Mouse (Mus musculus): Measurements from ENCODE around the gene Crybg2. TPM values are rescaled to one million over a fixed set of nuclear protein-coding genes. Genes with fewer than 3 reads are reported as not detected.

Crybg2 gene
- polyA plus RNA-seq, 1 experiment from 2014 or later: 6.5 TPM

GRCm38 (mm10) chr4:134107730-134108129 lies 47.1 kb downstream of the Crybg2 start:
- Histone ChIP-seq H3K9ac (ENCODE audit: low read depth, low read length) (no peak overlapping the region), H3K4me1 (ENCODE audit: control insufficient read depth, insufficient read depth, low read length) (no peaks in the 10 kb centered on the region), H3K4me2 (ENCODE audit: low read depth, low read length) (no peak overlapping the region), H3K9me3 (ENCODE audit: control insufficient read depth, low read length) (no peaks in the 10 kb centered on the region), H3K4me3 (ENCODE audit: low read depth, low read length) (no peak overlapping the region), H3K27ac (replicated peaks; ENCODE audit: low read depth, low read length) (no peak overlapping the region), H3K36me3 (ENCODE audit: control insufficient read depth, insufficient read depth, low read length) (no peaks in the 10 kb centered on the region), H3K27me3 (replicated peaks; ENCODE audit: control insufficient read depth, insufficient read depth, low read length) (no peaks in the 10 kb centered on the region)
- 86% methylated on average over 7 of the region's 7 CpGs for WGBS
- ATAC-seq (ENCODE audit: low read depth) (no peak), DNase-seq (ENCODE audit: low spot score) (no peak)

DNA sequence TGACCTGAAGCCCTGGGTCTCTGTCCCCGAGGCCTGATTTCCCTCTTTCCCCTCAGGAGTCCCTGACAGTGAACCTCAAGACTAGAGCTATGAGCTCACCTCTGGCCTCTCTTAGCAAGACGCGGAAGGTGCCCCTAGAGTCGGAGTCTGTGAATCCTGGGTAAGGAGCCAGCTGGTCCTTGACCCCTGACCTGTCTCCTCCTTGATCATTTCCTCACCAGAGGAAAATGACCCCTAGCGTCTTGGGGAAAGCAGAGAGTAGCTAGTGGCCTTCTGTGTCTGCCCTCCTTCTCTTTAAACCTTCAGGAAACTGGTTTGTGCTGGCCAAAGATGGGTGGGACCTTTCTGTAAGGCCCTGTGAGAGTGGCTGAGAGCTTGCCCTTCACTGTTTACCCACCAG lies 47.6 kb downstream of the Crybg2 start:
- 20% methylated on average over 5 of the region's 5 CpGs for WGBS
- Histone ChIP-seq H3K27ac (replicated peaks; ENCODE audit: low read depth, low read length) (no peak overlapping the region), H3K4me3 (ENCODE audit: low read depth, low read length) (no peak overlapping the region), H3K4me2 (ENCODE audit: low read depth, low read length) (no peak overlapping the region), H3K9ac (ENCODE audit: low read depth, low read length) (no peak overlapping the region), H3K27me3 (replicated peaks; ENCODE audit: control insufficient read depth, insufficient read depth, low read length) (no peaks in the 10 kb centered on the region), H3K4me1 (ENCODE audit: control insufficient read depth, insufficient read depth, low read length) (no peaks in the 10 kb centered on the region), H3K36me3 (ENCODE audit: control insufficient read depth, insufficient read depth, low read length) (no peaks in the 10 kb centered on the region), H3K9me3 (ENCODE audit: control insufficient read depth, low read length) (no peaks in the 10 kb centered on the region)
- no peak for ATAC-seq (ENCODE audit: low read depth)
- DNase-seq (ENCODE audit: low spot score): no peak

DNA sequence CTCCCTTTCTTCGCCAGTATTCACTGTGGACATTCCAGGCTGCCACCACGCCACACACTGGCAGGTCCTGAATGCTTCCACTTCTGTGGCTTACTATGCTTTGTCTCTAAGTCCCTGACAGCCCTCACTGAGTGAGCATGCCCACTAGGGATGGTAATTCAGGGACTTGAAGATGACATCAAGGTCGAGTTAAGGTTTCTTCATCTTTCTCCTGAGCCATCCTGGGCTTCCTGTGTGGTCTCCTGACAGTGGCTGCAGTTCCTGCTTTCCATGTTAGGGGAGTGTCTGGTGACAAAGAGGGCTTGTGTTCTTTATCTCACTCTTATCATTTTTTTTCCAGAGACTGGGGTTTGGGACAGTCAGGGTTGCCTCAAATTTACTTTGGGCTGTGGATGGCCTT lies 50.0 kb downstream of the Crybg2 start:
- ATAC-seq (ENCODE audit: low read depth) (no peak), DNase-seq (ENCODE audit: low spot score) (no peak)
- Histone ChIP-seq H3K4me1 (ENCODE audit: control insufficient read depth, insufficient read depth, low read length) (no peaks in the 10 kb centered on the region), H3K27ac (replicated peaks; ENCODE audit: low read depth, low read length) (no peak overlapping the region), H3K36me3 (ENCODE audit: control insufficient read depth, insufficient read depth, low read length) (no peaks in the 10 kb centered on the region), H3K4me2 (ENCODE audit: low read depth, low read length) (no peak overlapping the region), H3K9ac (ENCODE audit: low read depth, low read length) (no peak overlapping the region), H3K4me3 (ENCODE audit: low read depth, low read length) (no peak overlapping the region), H3K9me3 (ENCODE audit: control insufficient read depth, low read length) (no peaks in the 10 kb centered on the region), H3K27me3 (replicated peaks; ENCODE audit: control insufficient read depth, insufficient read depth, low read length) (no peaks in the 10 kb centered on the region)
- 39% methylated on average over 3 of the region's 3 CpGs for WGBS

GRCm38 (mm10) chr4:134112403-134112802 lies 51.8 kb downstream of the Crybg2 start:
- WGBS: 78% methylated on average over 6 of the region's 6 CpGs
- Histone ChIP-seq H3K4me1 (ENCODE audit: control insufficient read depth, insufficient read depth, low read length) (no peaks in the 10 kb centered on the region), H3K4me2 (ENCODE audit: low read depth, low read length) (no peak overlapping the region), H3K27ac (replicated peaks; ENCODE audit: low read depth, low read length) (no peak overlapping the region), H3K9me3 (ENCODE audit: control insufficient read depth, low read length) (no peaks in the 10 kb centered on the region), H3K9ac (ENCODE audit: low read depth, low read length) (no peak overlapping the region), H3K4me3 (ENCODE audit: low read depth, low read length) (no peak overlapping the region), H3K27me3 (replicated peaks; ENCODE audit: control insufficient read depth, insufficient read depth, low read length) (no peaks in the 10 kb centered on the region), H3K36me3 (ENCODE audit: control insufficient read depth, insufficient read depth, low read length) (no peaks in the 10 kb centered on the region)
- no peak for DNase-seq (ENCODE audit: low spot score)
- no peak for ATAC-seq (ENCODE audit: low read depth)

- Histone ChIP-seq H3K9ac (ENCODE audit: low read depth, low read length) (no peak overlapping the region), H3K4me1 (ENCODE audit: control insufficient read depth, insufficient read depth, low read length) (no peaks in the 10 kb centered on the region), H3K4me2 (ENCODE audit: low read depth, low read length) (no peak overlapping the region), H3K4me3 (ENCODE audit: low read depth, low read length) (no peak overlapping the region), H3K27me3 (replicated peaks; ENCODE audit: control insufficient read depth, insufficient read depth, low read length) (no peaks in the 10 kb centered on the region), H3K27ac (replicated peaks; ENCODE audit: low read depth, low read length) (no peak overlapping the region), H3K9me3 (ENCODE audit: control insufficient read depth, low read length) (no peaks in the 10 kb centered on the region), H3K36me3 (ENCODE audit: control insufficient read depth, insufficient read depth, low read length) (no peaks in the 10 kb centered on the region)
- ATAC-seq (ENCODE audit: low read depth) (no peak), DNase-seq (ENCODE audit: low spot score) (peak; percentile 20)
- 48% methylated on average over 10 of the region's 10 CpGs for WGBS
Observed at GRCm38 (mm10) chr4:134113356-134113994, 52.9 kb downstream of the Crybg2 start.

DNA sequence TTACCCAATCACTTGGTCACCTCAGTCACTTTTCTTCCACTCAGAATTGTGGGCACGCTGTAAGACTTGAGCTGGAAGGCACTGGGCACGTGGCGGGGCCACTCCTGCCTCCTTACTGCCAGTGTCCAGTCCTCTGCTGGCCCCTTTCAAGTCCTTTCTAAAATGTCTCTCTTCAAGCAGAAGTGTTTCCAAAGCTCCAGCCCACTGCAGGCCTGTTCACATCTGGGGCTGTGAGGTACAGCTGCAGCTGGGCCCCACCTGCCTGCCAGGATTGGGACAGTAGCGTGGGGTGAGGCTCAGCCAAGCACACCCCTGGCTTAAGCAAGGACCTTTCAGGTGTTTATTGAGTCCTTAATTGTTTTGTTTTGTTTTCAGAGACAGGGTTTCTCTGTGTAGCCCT lies 53.4 kb downstream of the Crybg2 start:
- H3K27me3 ChIP-seq (replicated peaks; ENCODE audit: control insufficient read depth, insufficient read depth, low read length): no peaks in the 10 kb centered on the region
- H3K27ac ChIP-seq (replicated peaks; ENCODE audit: low read depth, low read length): no peak overlapping the region
- no peaks in the 10 kb centered on the region for H3K4me1 ChIP-seq (ENCODE audit: control insufficient read depth, insufficient read depth, low read length)
- 91% methylated on average over 4 of the region's 4 CpGs for WGBS
- H3K4me2 ChIP-seq (ENCODE audit: low read depth, low read length): no peak overlapping the region
- ATAC-seq (ENCODE audit: low read depth): no peak
- no peak overlapping the region for H3K9ac ChIP-seq (ENCODE audit: low read depth, low read length)
- no peaks in the 10 kb centered on the region for H3K36me3 ChIP-seq (ENCODE audit: control insufficient read depth, insufficient read depth, low read length)
- no peaks in the 10 kb centered on the region for H3K9me3 ChIP-seq (ENCODE audit: control insufficient read depth, low read length)
- H3K4me3 ChIP-seq (ENCODE audit: low read depth, low read length): no peak overlapping the region
- DNase-seq (ENCODE audit: low spot score): no peak

DNA sequence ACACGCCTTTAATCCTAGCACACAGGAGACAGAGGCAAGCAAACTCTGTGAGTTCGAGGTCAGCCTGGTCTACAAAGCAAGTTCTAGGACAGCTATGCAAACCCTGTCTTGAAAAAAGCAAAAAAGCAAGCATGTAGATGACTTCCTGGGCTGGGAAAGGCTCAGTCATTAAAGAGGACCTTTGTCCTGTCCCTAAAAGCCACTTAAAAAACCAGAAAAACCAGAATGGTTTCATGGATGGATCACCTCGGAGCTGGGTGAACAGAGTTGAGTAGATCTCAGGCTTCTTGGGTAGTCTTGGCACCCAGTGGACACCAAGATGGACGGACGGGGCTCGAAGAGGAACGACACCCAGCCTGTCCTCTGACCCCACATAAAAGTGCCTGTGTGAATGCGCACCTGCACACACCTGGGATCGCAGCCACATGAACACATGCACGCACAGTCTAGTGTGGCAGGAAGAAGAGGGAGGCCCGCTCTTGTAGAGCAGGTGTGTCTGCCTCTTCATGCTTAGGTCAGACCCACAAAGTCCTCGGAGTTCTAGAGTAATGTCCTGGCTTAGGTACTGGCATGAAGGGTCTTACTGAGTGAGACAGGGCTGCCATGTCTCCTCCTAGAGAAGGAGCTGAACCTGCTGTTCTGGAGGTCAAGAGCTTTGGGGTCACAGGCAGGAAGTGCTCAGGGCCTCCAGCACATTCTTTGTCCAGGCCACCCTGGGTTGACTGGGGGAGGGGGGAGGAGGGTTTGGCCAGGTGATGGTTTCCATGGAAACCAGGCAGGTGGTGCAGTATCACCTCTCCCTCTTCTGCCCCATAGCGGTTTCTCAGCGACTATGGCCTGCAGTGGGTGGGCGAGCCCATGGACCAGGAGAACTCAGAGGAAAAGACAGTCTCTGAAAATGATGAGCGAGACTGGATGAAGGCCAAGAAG lies 54.9 kb downstream of the Crybg2 start:
- Histone ChIP-seq H3K4me2 (ENCODE audit: low read depth, low read length) (no peak overlapping the region), H3K36me3 (ENCODE audit: control insufficient read depth, insufficient read depth, low read length) (no peaks in the 10 kb centered on the region), H3K4me1 (ENCODE audit: control insufficient read depth, insufficient read depth, low read length) (no peaks in the 10 kb centered on the region), H3K4me3 (ENCODE audit: low read depth, low read length) (no peak overlapping the region), H3K27me3 (replicated peaks; ENCODE audit: control insufficient read depth, insufficient read depth, low read length) (no peaks in the 10 kb centered on the region), H3K27ac (replicated peaks; ENCODE audit: low read depth, low read length) (no peak overlapping the region), H3K9me3 (ENCODE audit: control insufficient read depth, low read length) (no peaks in the 10 kb centered on the region), H3K9ac (ENCODE audit: low read depth, low read length) (no peak overlapping the region)
- 78% methylated on average over 14 of the region's 16 CpGs for WGBS
- ATAC-seq (ENCODE audit: low read depth) (no peak), DNase-seq (ENCODE audit: low spot score) (no peak)

DNA sequence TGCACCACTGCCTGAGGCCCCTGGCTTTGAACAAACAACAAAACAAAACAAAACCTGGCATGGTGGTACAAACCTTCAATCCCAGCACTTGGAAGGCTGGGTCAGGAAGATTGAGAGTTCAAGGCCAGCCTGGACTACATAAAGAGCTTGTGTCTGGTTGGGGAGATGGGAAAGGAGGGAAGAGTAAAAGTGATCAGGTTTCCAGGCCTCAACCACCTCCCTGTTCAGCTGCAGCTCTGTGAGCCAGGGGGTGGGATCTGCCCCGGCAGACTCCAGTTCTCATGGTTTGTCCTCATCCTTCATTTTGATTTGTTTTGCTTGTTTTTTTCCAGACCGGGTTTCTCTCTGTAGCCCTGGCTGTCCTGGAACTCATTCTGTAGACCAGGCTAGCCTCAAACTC lies 55.9 kb downstream of the Crybg2 start:
- H3K27ac ChIP-seq (replicated peaks; ENCODE audit: low read depth, low read length): no peak overlapping the region
- H3K36me3 ChIP-seq (ENCODE audit: control insufficient read depth, insufficient read depth, low read length): no peaks in the 10 kb centered on the region
- no peaks in the 10 kb centered on the region for H3K4me1 ChIP-seq (ENCODE audit: control insufficient read depth, insufficient read depth, low read length)
- no peak overlapping the region for H3K4me3 ChIP-seq (ENCODE audit: low read depth, low read length)
- DNase-seq (ENCODE audit: low spot score) (no peak), ATAC-seq (ENCODE audit: low read depth) (no peak)
- WGBS: 85% methylated on average over 2 of the region's 2 CpGs
- H3K4me2 ChIP-seq (ENCODE audit: low read depth, low read length): no peak overlapping the region
- H3K9me3 ChIP-seq (ENCODE audit: control insufficient read depth, low read length): no peaks in the 10 kb centered on the region
- H3K9ac ChIP-seq (ENCODE audit: low read depth, low read length): no peak overlapping the region
- no peaks in the 10 kb centered on the region for H3K27me3 ChIP-seq (replicated peaks; ENCODE audit: control insufficient read depth, insufficient read depth, low read length)

All from embryonic facial prominence, embryonic 14.5 days (tissue).